Mouse (Mus musculus): ENCODE measurements at regions not wholly inside any gene's neighbourhood (a gene's known extent, or its start where the extent isn't known, plus 50 kb on each side); places are given as distances from the start of the nearest gene placed in this dataset.
A peak's percentile ranks its signal among the peaks of the same experiment; 100 is the strongest.
"Not testable (repeated sequence)": the region's sequence is repeated elsewhere in the genome, so short reads cannot be mapped to it uniquely, and the experiment has no call there.

DNA sequence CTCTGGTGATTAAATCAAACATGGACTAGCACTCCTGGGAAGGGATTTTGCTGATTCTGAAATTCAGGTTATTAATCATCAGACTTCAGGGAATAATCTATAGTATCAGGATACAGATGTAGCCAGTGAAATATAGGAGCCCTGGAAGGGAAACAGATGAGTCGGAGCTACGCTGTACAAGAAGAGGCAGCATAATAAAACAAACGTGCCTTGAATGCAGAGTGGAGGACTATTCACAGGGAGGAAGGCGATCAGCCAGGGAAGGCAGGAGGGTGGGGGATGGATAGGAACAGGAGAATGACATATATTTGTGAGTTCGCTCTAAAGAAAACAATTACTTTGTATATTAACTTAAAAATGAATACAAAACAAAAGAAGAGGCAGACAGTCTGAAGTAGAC lies 286.6 kb upstream of the Got2 start:
- ATAC-seq (replicated peaks; ENCODE audit: low read depth, poor library complexity, severe bottlenecking): no peak

GRCm38 (mm10) chr8:96164933-96165332 lies 276.6 kb upstream of the Got2 start:
- no peak for ATAC-seq (replicated peaks; ENCODE audit: low read depth, poor library complexity, severe bottlenecking)

DNA sequence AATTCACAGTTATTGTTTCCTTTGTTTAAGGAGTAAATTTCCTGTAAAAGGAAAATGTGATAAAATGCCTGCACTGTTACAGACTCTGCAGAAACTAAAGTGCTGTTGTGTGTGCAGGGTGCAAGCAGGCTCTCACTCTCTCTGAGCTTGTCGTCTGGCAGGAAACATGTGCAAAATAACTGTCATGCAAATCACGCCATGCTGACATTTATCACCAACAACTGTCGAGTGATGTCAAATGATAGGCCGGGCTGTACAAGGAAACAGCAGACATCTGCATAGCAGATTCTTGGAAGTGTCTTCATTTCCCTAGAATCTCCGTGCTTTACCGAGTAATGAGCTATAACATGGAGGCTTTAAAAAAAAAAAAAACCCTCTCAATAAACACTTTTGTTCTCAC lies 271.6 kb upstream of the Got2 start:
- no peak for ATAC-seq (replicated peaks; ENCODE audit: low read depth, poor library complexity, severe bottlenecking)

DNA sequence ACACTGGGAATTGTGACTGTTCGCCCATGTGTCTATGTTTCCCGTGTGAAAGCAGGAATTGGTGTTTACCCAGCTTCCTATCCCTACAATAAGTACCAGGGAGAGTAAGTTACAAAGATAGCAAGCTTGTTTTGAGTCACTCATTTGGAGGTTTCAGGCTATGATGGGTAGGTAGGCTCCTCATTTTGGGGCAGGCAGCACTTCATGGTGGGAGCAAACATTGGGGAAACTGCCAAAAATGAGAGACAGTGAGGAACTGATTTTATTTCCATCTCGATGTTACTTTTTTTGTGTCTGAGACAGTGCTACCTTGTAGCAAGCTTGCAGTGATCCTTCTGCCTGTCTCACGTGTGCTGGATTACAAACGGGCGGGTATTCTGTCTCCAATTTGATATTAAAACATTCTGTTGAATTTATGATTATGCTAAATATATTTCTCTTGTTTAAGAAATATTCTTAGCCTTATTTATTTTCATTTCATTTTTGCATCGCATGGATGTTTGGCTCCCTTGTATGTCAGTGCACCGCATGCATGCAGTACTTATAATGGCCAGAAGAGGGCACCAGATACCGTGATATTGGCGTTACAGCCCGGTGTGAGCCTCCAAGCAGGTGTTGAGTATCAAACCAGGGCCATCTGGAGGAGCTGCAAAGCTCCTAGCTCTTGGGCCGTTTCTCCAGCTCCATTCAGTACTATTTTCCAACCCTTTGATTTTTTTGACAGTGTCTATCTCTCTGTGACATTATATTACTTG lies 264.3 kb upstream of the Got2 start:
- peak; percentile 74 for ATAC-seq (replicated peaks; ENCODE audit: low read depth, poor library complexity, severe bottlenecking)

- ATAC-seq (replicated peaks; ENCODE audit: low read depth, poor library complexity, severe bottlenecking): no peak
Measured at GRCm38 (mm10) chr8:96152056-96152455, 263.7 kb upstream of the Got2 start.

- no peak for ATAC-seq (replicated peaks; ENCODE audit: low read depth, poor library complexity, severe bottlenecking)
Measured at GRCm38 (mm10) chr8:96151065-96151472, 262.7 kb upstream of the Got2 start.

- no peak for ATAC-seq (replicated peaks; ENCODE audit: low read depth, poor library complexity, severe bottlenecking)
Measured at GRCm38 (mm10) chr8:96132183-96132582, 243.8 kb upstream of the Got2 start.

GRCm38 (mm10) chr8:96128329-96128728 lies 240.0 kb upstream of the Got2 start:
- no peak for ATAC-seq (replicated peaks; ENCODE audit: low read depth, poor library complexity, severe bottlenecking)

DNA sequence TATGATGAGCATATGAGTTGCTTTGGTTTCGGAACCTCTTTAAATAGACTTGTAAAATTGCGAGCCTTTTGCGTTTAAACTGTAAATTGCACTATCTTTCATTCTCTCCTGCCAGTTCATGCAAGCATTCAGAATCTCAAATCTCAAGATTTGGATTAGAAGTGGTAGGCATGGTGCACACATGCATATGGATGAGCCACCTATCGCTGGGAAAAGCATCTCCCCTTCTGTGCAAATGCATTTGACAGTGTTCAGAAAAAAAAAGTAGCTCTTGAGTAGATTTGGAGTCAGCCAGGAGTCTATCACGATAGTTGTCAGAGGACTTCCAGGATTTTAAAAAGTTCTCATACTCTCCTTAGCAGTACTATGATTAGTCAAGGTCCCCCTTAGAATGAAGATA lies 212.5 kb upstream of the Got2 start:
- ATAC-seq (replicated peaks; ENCODE audit: low read depth, poor library complexity, severe bottlenecking): no peak

GRCm38 (mm10) chr8:96092931-96093330 lies 204.6 kb upstream of the Got2 start:
- ATAC-seq (replicated peaks; ENCODE audit: low read depth, poor library complexity, severe bottlenecking): no peak

DNA sequence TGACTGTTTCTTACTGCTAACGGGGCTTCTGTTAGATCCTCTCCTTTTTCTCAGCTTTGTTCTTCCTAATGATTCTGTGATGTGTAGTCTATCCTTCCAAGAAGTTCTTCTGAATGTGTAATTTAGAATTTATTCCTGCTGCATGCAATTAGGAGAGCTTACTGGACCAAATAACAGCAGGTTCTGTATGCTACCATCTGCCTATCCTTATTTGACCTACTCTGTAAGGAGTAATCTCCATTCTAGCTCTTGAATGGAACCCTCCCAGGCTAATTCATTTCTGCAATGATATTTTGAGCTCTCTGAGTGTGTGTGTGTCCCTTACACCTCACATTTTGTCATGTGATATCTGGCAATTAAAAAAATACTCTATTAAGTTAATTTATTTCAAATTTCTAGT lies 201.9 kb upstream of the Got2 start:
- ATAC-seq (replicated peaks; ENCODE audit: low read depth, poor library complexity, severe bottlenecking): no peak

DNA sequence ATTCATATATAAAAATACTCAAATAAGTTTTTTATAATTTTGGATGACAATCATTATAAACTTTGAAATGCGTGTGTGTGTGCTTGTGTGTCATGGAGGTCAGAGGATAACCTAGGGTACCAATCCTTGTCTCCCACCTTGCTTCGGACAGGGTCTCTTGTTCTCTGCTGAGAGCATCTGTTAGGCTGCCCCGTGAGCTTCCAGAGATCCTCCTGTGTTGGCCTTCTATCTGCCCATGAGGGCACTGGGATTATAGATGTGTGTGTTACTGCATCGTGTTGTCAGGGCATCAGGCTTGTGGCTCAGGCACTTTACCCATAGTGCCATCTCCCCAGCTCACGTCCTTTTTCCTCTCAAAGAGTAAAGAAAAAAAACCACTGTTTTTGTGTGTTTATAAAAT lies 180.0 kb upstream of the Got2 start:
- no peak for ATAC-seq (replicated peaks; ENCODE audit: low read depth, poor library complexity, severe bottlenecking)

DNA sequence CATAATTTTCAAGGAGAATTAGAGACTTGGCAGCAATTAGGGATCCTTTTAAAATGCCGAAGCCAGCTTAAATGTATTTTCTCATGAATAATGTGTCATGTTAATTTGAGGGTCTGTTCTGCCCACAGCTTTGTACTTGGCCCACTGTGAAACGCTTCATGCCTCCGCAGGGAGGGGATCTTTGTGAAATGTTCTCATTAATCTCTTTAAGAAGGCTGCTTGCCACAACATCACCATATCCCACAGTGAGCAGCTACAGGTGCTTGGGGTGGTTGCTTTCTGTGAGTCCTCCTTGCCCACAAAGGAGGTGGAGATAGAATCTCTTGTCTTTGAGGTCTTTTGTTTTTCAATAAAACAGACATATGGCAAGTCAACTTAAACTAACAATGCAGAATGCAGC lies 159.3 kb upstream of the Got2 start:
- no peak for ATAC-seq (replicated peaks; ENCODE audit: low read depth, poor library complexity, severe bottlenecking)

DNA sequence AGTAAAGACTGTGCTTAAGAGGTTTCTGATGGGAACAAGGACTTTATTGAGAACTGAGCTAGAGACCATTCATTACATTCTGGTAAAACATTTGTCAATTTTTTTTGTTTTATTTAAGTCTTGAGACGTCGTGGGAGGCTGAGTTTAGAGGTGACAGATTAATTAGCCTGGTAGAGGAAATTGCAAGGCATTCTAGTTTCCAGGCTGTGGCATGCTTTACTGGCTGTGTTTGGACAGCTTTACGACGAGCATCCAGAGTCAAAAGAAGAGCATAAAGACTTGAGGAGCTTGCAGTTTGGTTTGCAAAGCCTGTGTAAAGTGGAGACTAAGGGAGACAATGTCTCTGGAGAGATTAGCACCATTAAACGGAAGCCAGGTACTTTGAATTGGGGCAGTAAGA lies 154.0 kb upstream of the Got2 start:
- no peak for ATAC-seq (replicated peaks; ENCODE audit: low read depth, poor library complexity, severe bottlenecking)

DNA sequence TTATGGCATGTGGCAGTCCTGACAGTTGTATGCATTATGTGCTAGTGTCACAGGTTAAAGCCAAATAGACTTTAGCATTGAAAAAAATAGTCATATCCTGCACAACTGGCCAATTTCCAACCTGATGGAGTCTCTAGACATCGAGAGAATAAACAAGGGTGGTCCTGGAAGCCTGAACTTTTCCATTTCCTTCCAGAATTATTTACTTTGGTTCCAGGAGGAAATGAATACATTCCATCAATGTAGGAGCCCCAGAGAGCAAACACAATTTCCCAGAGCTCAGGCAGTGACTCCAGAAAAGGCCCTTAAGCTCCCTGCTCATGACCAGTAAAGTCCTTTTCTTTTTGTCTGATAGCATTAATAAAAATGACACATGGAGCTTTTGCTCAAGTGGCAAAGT lies 151.9 kb upstream of the Got2 start:
- ATAC-seq (replicated peaks; ENCODE audit: low read depth, poor library complexity, severe bottlenecking): no peak

GRCm38 (mm10) chr8:96018742-96019141 lies 130.4 kb upstream of the Got2 start:
- not testable (repeated sequence) for ATAC-seq (replicated peaks; ENCODE audit: low read depth, poor library complexity, severe bottlenecking)

DNA sequence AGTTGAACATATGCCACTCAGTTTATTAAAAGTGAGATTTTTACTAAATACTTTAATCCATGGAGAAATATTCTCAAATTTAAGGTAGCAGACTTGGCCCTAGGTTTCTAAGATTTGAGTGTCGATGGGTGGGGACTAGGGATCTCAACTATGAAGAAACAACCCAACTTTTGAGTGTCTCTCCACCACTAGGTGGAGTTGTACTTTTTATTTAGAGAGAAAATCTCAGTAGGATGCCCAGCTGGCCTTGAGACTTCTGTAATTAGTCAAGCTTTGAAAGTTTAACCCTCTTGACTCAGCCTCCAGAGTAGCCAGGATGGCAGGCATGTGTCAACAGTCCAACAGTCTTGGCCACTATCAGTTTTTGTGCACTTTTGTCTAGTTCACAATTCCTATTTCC lies 123.7 kb upstream of the Got2 start:
- ATAC-seq (replicated peaks; ENCODE audit: low read depth, poor library complexity, severe bottlenecking): no peak

GRCm38 (mm10) chr8:95991826-95992463 lies 103.6 kb upstream of the Got2 start:
- ATAC-seq (replicated peaks; ENCODE audit: low read depth, poor library complexity, severe bottlenecking): no peak

DNA sequence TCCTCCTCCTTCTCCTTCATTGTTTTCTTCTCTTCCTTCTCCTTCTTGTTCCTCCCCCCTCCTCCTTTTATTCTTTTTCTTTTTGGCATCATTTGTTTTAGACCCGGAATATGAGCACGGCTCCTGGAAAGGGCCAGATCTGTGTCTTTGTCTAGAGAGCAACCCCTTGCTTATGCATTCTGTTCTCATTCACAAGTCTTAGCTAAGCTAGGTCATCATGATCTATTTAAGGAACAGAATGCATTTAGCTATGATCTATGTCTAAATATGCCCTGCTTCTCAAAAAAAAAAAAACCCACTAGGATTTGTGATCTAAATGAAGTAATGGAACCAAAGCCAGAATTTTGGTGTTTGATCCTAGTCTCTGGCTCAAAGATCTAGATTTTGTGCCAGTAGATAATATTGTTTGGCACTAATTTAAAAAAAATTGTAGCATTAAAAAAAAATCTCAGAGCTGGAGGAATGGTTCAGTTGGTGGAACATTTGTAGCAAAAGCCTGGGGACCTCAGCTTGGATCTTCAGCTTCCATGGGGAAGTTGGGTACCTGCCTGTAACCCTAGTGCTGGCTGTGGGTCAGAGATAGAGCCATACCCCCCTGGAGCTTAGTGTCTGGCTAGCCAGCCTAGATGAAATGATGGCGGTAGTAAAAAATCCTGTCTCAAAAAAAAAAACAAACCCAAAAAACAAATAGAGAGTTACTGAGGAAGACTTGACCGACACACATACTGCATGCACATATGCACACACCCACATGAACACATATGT lies 100.5 kb upstream of the Got2 start:
- no peak for ATAC-seq (replicated peaks; ENCODE audit: low read depth, poor library complexity, severe bottlenecking)

- ATAC-seq (replicated peaks; ENCODE audit: low read depth, poor library complexity, severe bottlenecking): no peak
Measured at GRCm38 (mm10) chr8:95987011-95987440, 98.7 kb upstream of the Got2 start.

GRCm38 (mm10) chr8:95986410-95986809 lies 98.1 kb upstream of the Got2 start:
- no peak for ATAC-seq (replicated peaks; ENCODE audit: low read depth, poor library complexity, severe bottlenecking)

All from common myeloid progenitor, adult 5-6 weeks (primary cell).